Mouse (Mus musculus): ENCODE data around the gene Gpsm2.

DNA sequence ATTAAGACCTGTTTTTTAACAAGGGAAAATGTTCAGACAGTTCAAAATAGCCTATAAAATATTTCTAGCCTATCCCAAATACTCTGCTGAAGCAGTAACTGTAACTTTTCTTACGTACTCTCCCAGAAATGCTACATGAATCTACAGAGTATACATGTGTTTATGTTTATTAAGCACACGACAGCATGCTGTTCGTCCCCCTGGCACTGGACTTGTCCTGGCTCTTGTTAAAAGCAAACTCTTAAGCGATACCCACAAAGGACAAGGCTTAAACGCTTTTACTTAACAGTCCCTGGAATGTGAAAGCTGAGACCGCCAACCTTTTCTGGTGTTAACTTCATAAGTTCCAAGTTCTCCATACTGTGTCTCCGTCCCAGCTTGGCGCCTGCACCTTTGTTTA, 32.7 kb downstream of the Gpsm2 start:
- TF ChIP-seq CTCF (IDR thresholded peaks at IDR 0.05; ENCODE audit: low read depth, low read length) (no peak), POLR2A (IDR thresholded peaks at IDR 0.05; ENCODE audit: insufficient read depth, low read length) (no peak), EP300 (IDR thresholded peaks at IDR 0.05; ENCODE audit: insufficient read depth, low read depth, low read length) (no peak)

Measured in ES-Bruce4 (cell line).